Mouse (Mus musculus) monocyte, adult 59 days (primary cell): ENCODE results near the gene Gm14151. TPM values are rescaled to one million over a fixed set of nuclear protein-coding genes. Genes with fewer than 3 reads are reported as not detected.

Experiments
- total RNA-seq, 2 experiments: library from RNA; stranded (reverse); gene quantifications; one replicate each; pipeline ENCODE4 v1.2.4; 2023

Gene Gm14151
- not detected for total RNA-seq

GRCm38 (mm10) chr2:151092250-151092649 lies at the start of gene Gm14151:
Gene Gm14151 (minus strand): TSS chr2:151092350.

DNA sequence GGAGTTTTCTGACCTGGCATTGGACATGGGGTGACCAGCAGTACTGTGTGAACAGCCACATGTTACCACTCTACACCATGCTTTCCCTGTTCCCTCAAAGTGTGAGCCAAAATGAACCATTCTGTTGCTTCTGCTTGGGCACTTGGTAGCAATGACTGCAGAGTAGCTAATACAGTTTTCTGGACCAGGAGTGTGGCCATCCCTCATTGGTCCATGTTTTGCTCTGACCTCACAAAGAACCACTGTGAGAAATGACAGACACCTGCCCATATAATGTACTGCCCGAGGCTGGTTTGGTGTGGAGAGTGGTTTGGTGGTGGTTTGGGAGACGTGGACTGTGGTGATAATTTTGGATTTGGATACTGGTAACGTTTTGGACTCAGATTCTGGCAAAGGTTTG lies 5.8 kb upstream of the Gm14151 start, which contains the start of gene Gm14147:
Gene Gm14147 (plus strand): TSS at position 301 of the 400 bp plus-strand sequence.

GRCm38 (mm10) chr2:151039232-151039695 lies 52.9 kb downstream of the Gm14151 start, which contains the start of the genes Ninl and Nanp:
Gene Ninl (minus strand): TSS chr2:151039382.
Gene Nanp (minus strand): TSS chr2:151039398.

Other genes with a start within 250 kb of the Gm14151 start
- gene Abhd12, start 187.6 kb downstream of the Gm14151 start, total RNA-seq, result 100 to 1,000 TPM; 213 to 234 TPM
- 1 to 10 TPM; 3.5 to 5.4 TPM for gene Gins1, start 186.9 kb downstream of the Gm14151 start, total RNA-seq
- under 1 TPM; 0.33 to 0.58 TPM for gene Ninl, start 53.0 kb downstream of the Gm14151 start, total RNA-seq
- gene Nanp, start 53.0 kb downstream of the Gm14151 start, total RNA-seq, result 1 to 10 TPM; 2.9 to 4.9 TPM
- gene Gm14147, start 5.9 kb upstream of the Gm14151 start, total RNA-seq, result not detected